Mouse (Mus musculus) kidney, embryonic 15.5 days (tissue): ENCODE data around the gene Pkdcc. TPM values are rescaled to one million over a fixed set of nuclear protein-coding genes. Genes with fewer than 3 reads are reported as not detected.

ENCODE experiments used
- ATAC-seq: fragments of 200-750 bp; cut with Nextera tagmentation; replicated peaks from 2 replicates; pipeline ENCODE4 v1.8.0; 2017; ENCODE audit warnings: moderate TSS enrichment; ENCODE audit not compliant: low FRiP score
- H3K27ac ChIP-seq: fragments of 300-500 bp; sonication (generic); 2 replicates; pipeline ENCODE4 v1.5.1; 2015; ENCODE audit warnings: mild to moderate bottlenecking, inconsistent platforms
- H3K27me3 ChIP-seq: fragments of 300-500 bp; sonication (generic); 2 replicates; pipeline ENCODE4 v1.6.1; 2015; ENCODE audit warnings: inconsistent platforms
- H3K36me3 ChIP-seq: fragments of 300-500 bp; sonication (generic); 2 replicates; pipeline ENCODE4 v1.6.1; 2015; ENCODE audit warnings: inconsistent platforms
- H3K4me1 ChIP-seq: fragments of 300-500 bp; sonication (generic); 2 replicates; pipeline ENCODE4 v1.6.1; 2015; ENCODE audit warnings: inconsistent platforms
- H3K4me2 ChIP-seq: fragments of 300-500 bp; sonication (generic); 2 replicates; pipeline ENCODE4 v1.6.1; 2015; ENCODE audit warnings: moderate library complexity, mild to moderate bottlenecking, inconsistent platforms
- H3K4me3 ChIP-seq: fragments of 300-500 bp; sonication (generic); replicated peaks from 2 replicates; pipeline ENCODE4 v1.5.1; 2015; ENCODE audit warnings: mild to moderate bottlenecking, inconsistent platforms
- H3K9ac ChIP-seq: fragments of 300-500 bp; sonication (generic); 2 replicates; pipeline ENCODE4 v1.6.1; 2015; ENCODE audit warnings: mild to moderate bottlenecking, inconsistent platforms
- H3K9me3 ChIP-seq: fragments of 300-500 bp; sonication (generic); replicated peaks from 2 replicates; pipeline ENCODE4 v1.6.1; 2016; ENCODE audit warnings: inconsistent platforms
- WGBS: fragments of 180-500 bp; shearing (Covaris S2); methylation state at CpG from one replicate; pipeline ENCODE4 v1.1.7; 2015; ENCODE audit warnings: mixed read lengths; 5-methylcytosine and 5-hydroxymethylcytosine counted together
- polyA plus RNA-seq: library from polyadenylated mRNA; unstranded; fragments of >200 nt; fragmentation: Nextera tagmentation; extraction: Ambion mirVana; gene quantifications from 2 replicates; pipeline ENCODE4 v1.2.1, GENCODE M21; 2015

The Pkdcc gene
- polyA plus RNA-seq: 29.3 and 33.2 TPM in 2 replicates

DNA sequence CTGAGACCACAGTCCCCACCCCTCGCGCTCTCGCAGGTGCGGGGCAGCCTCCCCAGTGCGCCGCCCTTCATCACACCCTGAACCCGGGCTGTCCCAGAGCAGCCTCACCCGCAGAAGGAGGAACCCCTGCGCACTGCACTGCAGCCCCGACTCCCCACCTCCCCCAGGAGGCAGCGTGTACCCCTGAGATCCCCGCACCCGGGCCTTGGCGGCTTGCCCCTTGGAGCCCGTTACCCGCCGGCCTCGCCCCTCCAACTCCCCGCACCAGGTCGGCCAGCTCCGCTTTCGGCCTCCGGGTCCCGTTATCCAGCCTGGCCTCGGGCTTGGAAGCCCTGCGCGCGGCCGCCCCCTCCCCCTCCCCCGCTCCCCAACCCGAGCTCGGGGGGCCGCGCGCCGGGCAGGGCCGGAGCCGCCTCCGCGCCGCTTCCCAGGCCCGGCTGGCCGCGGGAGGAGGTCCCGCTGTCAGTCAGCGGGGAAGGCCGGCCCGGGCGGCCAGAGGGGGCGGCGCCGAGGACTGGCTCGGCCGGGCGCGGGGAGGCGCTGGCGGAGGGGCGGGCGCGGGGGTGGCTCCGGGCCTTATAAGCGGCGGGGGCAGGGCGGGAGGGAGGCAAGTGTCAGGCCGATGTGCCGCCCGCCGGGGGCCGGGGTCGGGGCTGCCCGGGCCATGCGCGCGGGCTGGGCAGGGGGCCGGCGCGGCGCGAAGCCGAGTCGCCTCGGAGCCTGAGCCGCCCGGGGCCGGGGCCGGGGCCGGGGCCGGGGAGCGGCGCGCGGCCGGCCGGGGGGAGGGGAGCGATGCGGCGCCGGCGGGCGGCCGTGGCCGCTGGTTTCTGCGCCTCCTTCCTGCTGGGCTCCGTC lies at the start of gene Pkdcc:
Gene Pkdcc (plus strand): TSS at position 619 of the 855 bp plus-strand sequence.
- H3K9me3 ChIP-seq: no peaks in the 10 kb centered on the region
- ATAC-seq: peak; percentile 89
- under 1% methylated on average over 81 of the region's 105 CpGs for WGBS
- no peaks in the 10 kb centered on the region for H3K27me3 ChIP-seq
- H3K27ac ChIP-seq: peak within 1 kb of the TSS; percentile 94
- H3K9ac ChIP-seq: peak within 1 kb of the TSS; percentile 98
- H3K4me3 ChIP-seq: peak within 1 kb of the TSS; percentile 88
- H3K36me3 ChIP-seq: no peaks in the 10 kb centered on the region
- peaks cover 73% of the 10 kb centered on the region for H3K4me1 ChIP-seq
- H3K4me2 ChIP-seq: peak within 1 kb of the TSS; percentile 95

GRCm38 (mm10) chr17:83166195-83166594 lies 48.9 kb upstream of the Pkdcc start:
- 0 out of 2 replicates have a peak, but pooled peaks have one; percentile 27 for ATAC-seq
- WGBS: 45% methylated on average over 5 of the region's 5 CpGs
- H3K27ac ChIP-seq: peak overlapping the region; percentile 79

GRCm38 (mm10) chr17:83176146-83176545 lies 38.9 kb upstream of the Pkdcc start:
- 75% methylated on average over 4 of the region's 4 CpGs for WGBS
- peaks cover 5% of the 10 kb centered on the region for H3K9me3 ChIP-seq
- no peak overlapping the region for H3K9ac ChIP-seq
- no peaks in the 10 kb centered on the region for H3K36me3 ChIP-seq
- H3K4me1 ChIP-seq: peaks cover 67% of the 10 kb centered on the region
- no peak for ATAC-seq
- peak overlapping the region; percentile 66 for H3K27ac ChIP-seq
- no peaks in the 10 kb centered on the region for H3K27me3 ChIP-seq
- H3K4me2 ChIP-seq: no peak overlapping the region
- no peak overlapping the region for H3K4me3 ChIP-seq

More at GRCm38 (mm10) chr17:83166195-83166594, 48.9 kb upstream of the Pkdcc start:
- H3K9ac ChIP-seq: no peak overlapping the region
- no peak overlapping the region for H3K4me2 ChIP-seq
- H3K9me3 ChIP-seq: peaks cover 3% of the 10 kb centered on the region
- H3K4me3 ChIP-seq: no peak overlapping the region
- peaks cover 36% of the 10 kb centered on the region for H3K4me1 ChIP-seq
- H3K27me3 ChIP-seq: 0 out of 2 replicates have a peak, but pooled peaks cover 5% of the 10 kb centered on the region
- H3K36me3 ChIP-seq: no peaks in the 10 kb centered on the region

- H3K27ac ChIP-seq: peak overlapping the region; percentile 79
- no peaks in the 10 kb centered on the region for H3K27me3 ChIP-seq
- no peaks in the 10 kb centered on the region for H3K36me3 ChIP-seq
- 22% methylated on average over 9 of the region's 9 CpGs for WGBS
- H3K9ac ChIP-seq: no peak overlapping the region
- H3K9me3 ChIP-seq: no peaks in the 10 kb centered on the region
- H3K4me3 ChIP-seq: no peak overlapping the region
- ATAC-seq: peak; percentile 64
- peak overlapping the region; percentile 31 for H3K4me2 ChIP-seq
- H3K4me1 ChIP-seq: peaks cover 89% of the 10 kb centered on the region
Observed at GRCm38 (mm10) chr17:83178483-83179150, 36.5 kb upstream of the Pkdcc start.

DNA sequence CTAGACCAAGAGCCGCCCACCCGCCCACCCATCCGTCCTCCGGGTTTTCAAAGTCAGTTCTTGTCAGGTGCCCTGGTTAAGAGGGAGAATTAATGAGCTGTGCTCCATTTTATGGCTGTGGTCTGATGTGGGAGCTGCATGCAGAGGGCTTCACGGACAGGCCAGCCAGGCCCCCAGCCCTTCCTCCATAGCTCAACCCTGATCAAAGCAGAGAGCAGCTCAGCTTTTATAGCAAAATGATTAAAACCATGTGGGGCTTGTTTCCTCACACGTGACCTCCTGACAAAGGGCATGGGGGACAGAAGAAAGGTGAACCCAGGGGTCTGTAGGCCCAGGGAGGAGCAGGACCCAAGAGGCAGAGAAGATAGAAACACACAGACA lies 36.0 kb upstream of the Pkdcc start:
- Histone ChIP-seq H3K27ac (peak overlapping the region; percentile 79), H3K9ac (no peak overlapping the region), H3K4me3 (no peak overlapping the region), H3K9me3 (no peaks in the 10 kb centered on the region), H3K4me1 (peaks cover 90% of the 10 kb centered on the region), H3K27me3 (no peaks in the 10 kb centered on the region), H3K4me2 (peak overlapping the region; percentile 31; the same call in 1 of the 2 replicates), H3K36me3 (no peaks in the 10 kb centered on the region)
- ATAC-seq: peak; percentile 81
- 18% methylated on average over 6 of the region's 6 CpGs for WGBS

DNA sequence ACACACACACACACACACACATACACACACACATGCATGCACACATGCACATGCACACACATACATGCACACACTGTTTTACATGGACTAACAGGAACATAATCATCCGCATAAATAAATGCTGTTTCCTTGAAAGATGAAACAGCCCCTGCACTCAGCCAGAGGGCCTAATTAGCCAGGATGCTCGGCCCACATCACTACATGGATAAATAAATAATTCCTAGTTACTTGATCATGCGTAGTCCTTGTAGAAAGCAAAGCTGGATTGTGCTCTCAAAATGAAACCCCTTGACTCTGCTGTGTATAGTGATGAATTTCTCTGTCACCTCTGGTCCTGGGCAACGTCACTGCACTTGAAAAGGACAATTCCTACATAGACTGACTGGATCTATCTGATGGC lies 35.5 kb upstream of the Pkdcc start:
- 45% methylated on average over 4 of the region's 4 CpGs for WGBS
- H3K4me1 ChIP-seq: peaks cover 90% of the 10 kb centered on the region

GRCm38 (mm10) chr17:83181086-83181485 lies 34.0 kb upstream of the Pkdcc start:
- H3K4me2 ChIP-seq: no peak overlapping the region
- 74% methylated on average over 7 of the region's 7 CpGs for WGBS
- peaks cover 76% of the 10 kb centered on the region for H3K4me1 ChIP-seq
- no peak overlapping the region for H3K4me3 ChIP-seq
- no peak overlapping the region for H3K9ac ChIP-seq
- no peak overlapping the region for H3K27ac ChIP-seq
- no peak for ATAC-seq
- no peaks in the 10 kb centered on the region for H3K9me3 ChIP-seq
- no peaks in the 10 kb centered on the region for H3K27me3 ChIP-seq
- H3K36me3 ChIP-seq: no peaks in the 10 kb centered on the region

More for the DNA sequence above, 35.5 kb upstream of the Pkdcc start:
- H3K4me3 ChIP-seq: no peak overlapping the region
- no peak overlapping the region; the same call in 1 of the 2 replicates for H3K4me2 ChIP-seq
- H3K27me3 ChIP-seq: no peaks in the 10 kb centered on the region
- H3K27ac ChIP-seq: peak overlapping the region; percentile 79
- ATAC-seq: no peak
- H3K9me3 ChIP-seq: no peaks in the 10 kb centered on the region
- H3K36me3 ChIP-seq: no peaks in the 10 kb centered on the region
- no peak overlapping the region for H3K9ac ChIP-seq

DNA sequence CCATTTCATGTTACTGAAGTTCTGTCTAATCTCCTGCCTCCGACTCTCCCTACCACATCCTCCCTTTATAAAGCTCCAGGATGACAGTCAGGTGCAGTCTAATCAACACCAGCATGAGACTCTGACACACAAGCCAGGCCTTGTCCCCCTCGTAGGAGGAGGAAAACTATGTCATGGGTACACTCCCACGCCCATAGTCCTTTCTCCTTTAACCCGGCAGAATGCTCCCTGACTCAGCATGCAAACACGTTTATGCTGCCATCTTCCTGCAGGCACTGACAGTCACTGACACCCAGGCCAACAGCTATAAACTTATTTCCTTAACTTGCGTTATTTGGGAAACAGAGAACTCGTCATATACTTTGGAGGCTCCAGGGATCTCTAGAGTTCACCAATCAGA lies 33.5 kb upstream of the Pkdcc start:
- no peaks in the 10 kb centered on the region for H3K36me3 ChIP-seq
- no peak overlapping the region for H3K4me3 ChIP-seq
- peaks cover 71% of the 10 kb centered on the region for H3K4me1 ChIP-seq
- ATAC-seq: no peak
- no peak overlapping the region for H3K4me2 ChIP-seq
- no peaks in the 10 kb centered on the region for H3K9me3 ChIP-seq
- H3K27ac ChIP-seq: no peak overlapping the region
- 42% methylated on average over 7 of the region's 7 CpGs for WGBS
- no peaks in the 10 kb centered on the region for H3K27me3 ChIP-seq
- no peak overlapping the region for H3K9ac ChIP-seq

DNA sequence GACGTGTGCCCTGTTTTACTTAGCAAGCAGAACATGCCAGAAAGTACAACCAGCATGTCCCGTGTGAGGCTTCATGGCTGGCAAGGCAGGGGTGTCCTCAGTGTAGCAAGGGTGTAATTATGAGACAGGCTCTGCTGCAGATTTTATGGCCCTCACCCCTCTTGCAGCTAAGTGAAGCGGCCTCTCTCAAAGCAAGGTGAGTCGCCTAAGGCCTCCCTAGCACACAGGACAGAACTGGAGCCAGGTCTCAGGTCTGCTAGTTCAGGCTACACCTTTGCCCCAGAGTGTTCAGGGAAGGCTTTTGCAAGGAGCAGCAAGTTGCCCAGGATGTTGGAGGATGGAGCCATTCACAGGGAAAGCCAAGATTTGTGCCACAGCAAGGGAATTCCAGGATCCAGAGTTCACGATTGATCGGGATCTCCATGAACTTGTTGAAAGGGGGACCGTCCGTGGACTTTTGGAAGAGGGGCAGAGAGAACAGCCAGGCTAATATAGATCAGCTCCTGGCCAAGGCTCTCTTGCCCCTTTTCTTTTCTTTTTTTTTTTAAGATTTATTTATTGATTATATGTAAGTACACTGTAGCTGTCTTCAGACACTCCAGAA lies 32.9 kb upstream of the Pkdcc start:
- peaks cover 66% of the 10 kb centered on the region for H3K4me1 ChIP-seq
- no peak overlapping the region for H3K4me2 ChIP-seq
- H3K9ac ChIP-seq: no peak overlapping the region
- no peaks in the 10 kb centered on the region for H3K9me3 ChIP-seq
- H3K27ac ChIP-seq: no peak overlapping the region
- H3K27me3 ChIP-seq: no peaks in the 10 kb centered on the region
- H3K4me3 ChIP-seq: no peak overlapping the region
- ATAC-seq: no peak
- H3K36me3 ChIP-seq: no peaks in the 10 kb centered on the region
- WGBS: 69% methylated on average over 8 of the region's 8 CpGs

DNA sequence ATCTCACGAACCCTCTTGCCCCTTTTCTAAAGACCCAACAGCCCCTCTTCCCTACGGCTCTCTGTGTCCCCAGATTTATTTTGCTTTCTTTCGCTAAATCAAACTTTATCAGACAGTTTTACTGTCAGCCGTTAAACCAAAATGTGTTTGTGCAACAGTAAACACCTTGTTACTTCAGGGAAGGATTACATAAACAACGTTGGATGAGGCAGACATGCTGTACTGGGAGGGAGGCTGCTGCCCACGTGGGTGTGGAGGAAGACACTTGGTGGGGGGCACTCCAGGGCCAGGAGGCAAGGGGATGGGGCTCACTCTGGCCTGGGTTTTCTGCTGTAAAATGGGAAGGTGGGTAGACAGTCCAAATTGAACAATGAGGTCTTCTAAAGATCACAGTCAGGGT lies 32.3 kb upstream of the Pkdcc start:
- ATAC-seq: peak; percentile 37
- 31% methylated on average over 6 of the region's 6 CpGs for WGBS
- H3K9me3 ChIP-seq: no peaks in the 10 kb centered on the region
- H3K27me3 ChIP-seq: no peaks in the 10 kb centered on the region
- H3K36me3 ChIP-seq: no peaks in the 10 kb centered on the region
- peaks cover 61% of the 10 kb centered on the region for H3K4me1 ChIP-seq
- no peak overlapping the region for H3K9ac ChIP-seq
- no peak overlapping the region for H3K4me3 ChIP-seq
- H3K27ac ChIP-seq: peak overlapping the region; percentile 71
- H3K4me2 ChIP-seq: no peak overlapping the region

DNA sequence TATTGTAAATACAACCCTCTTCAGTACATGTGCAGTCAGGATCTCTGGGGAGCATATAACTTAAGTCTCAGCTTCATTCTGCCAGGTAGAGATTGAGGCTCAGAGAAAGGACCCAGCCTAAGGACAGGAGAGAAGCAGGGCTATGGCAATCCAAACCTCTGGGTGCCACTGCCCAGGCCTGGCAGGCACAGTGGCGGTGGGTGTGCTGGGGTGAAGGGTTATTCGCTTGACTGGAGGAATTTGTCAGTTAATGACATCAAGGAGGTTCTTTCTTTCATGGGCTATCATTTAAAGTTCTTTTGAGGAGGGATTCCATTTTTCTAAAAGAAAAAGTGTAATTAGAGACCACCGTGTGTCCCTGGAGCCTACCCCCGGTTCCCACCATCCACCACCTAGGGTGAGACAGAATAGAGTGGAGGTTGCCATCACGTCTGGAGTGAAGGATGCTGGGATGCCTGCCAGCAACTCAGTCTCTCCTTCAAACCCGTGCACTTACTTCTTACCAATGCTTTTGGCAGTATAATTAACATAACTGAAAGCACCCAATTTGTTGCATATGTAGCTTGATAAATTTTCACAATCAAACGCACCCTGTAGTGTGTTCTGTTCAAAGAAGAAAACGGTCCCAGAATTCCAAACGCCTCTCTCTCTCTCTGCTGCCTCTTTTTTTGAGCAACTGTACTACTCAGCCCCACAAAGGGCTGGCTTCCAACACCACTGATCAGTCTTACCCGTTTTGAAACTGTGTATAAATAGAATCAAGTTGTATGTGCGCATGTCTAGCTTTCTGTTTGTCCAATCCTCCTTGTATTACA lies 27.1 kb upstream of the Pkdcc start:
- no peak overlapping the region for H3K4me2 ChIP-seq
- H3K9ac ChIP-seq: no peak overlapping the region
- H3K4me3 ChIP-seq: no peak overlapping the region
- peaks cover 23% of the 10 kb centered on the region for H3K4me1 ChIP-seq
- 57% methylated on average over 11 of the region's 11 CpGs for WGBS
- no peaks in the 10 kb centered on the region for H3K36me3 ChIP-seq
- ATAC-seq: no peak
- H3K27ac ChIP-seq: no peak overlapping the region
- no peaks in the 10 kb centered on the region for H3K9me3 ChIP-seq
- H3K27me3 ChIP-seq: no peaks in the 10 kb centered on the region
